Mouse (Mus musculus) heart, postnatal 25 days (tissue): ENCODE results near the gene Pphln1. TPM values are rescaled to one million over a fixed set of nuclear protein-coding genes. Genes with fewer than 3 reads are reported as not detected.

Experiments
- DNase-seq: peaks from one replicate; pipeline ENCODE4 v3.0.0; 2022; ENCODE audit warnings: low spot score
- intact Hi-C: fragments of 180-260 bp; cut with DNase I; formaldehyde crosslinking; loops from one replicate; pipeline ENCODE4 v1.15.1; 2025
- total RNA-seq, 2 experiments: library from RNA; stranded (reverse); gene quantifications; 2 replicates each; pipeline ENCODE4 v1.2.3; 2021

The Pphln1 gene
- total RNA-seq, 2 experiments from 2014 or later: 19.2 to 22.0 TPM

GRCm38 (mm10) chr15:93420596-93420995 lies 22.4 kb downstream of the Pphln1 start:
- DNase-seq: no peak
- intact Hi-C loops: no loop called here

- no peak for DNase-seq
- intact Hi-C loops: no loop called here
Observed at GRCm38 (mm10) chr15:93422537-93422936, 24.4 kb downstream of the Pphln1 start.

GRCm38 (mm10) chr15:93433811-93434210 lies 35.7 kb downstream of the Pphln1 start:
- DNase-seq: no peak
- intact Hi-C loops: loop anchor here (10.0 kb wide), 1 partner anchor 1169 kb away; no protein-coding TSS in a partner anchor

- intact Hi-C loops: loop anchor here (5.0 to 10.0 kb wide), 2 partner anchors 49 to 1171 kb away; no protein-coding TSS in a partner anchor
- DNase-seq: no peak
Observed at GRCm38 (mm10) chr15:93435998-93436397, 37.8 kb downstream of the Pphln1 start.

- no peak for DNase-seq
- intact Hi-C loops: loop anchor here (1.0 to 10.0 kb wide), 4 partner anchors 51 to 1174 kb away; no protein-coding TSS in a partner anchor
Observed at GRCm38 (mm10) chr15:93438663-93439062, 40.5 kb downstream of the Pphln1 start.

- intact Hi-C loops: loop anchor here (5.0 kb wide), 1 partner anchor 135 kb away; no protein-coding TSS in a partner anchor
- DNase-seq: no peak
Observed at GRCm38 (mm10) chr15:93442271-93442670, 44.1 kb downstream of the Pphln1 start.

- intact Hi-C loops: loop anchor here (5.0 kb wide), 1 partner anchor 134 kb away; no protein-coding TSS in a partner anchor
- no peak for DNase-seq
Observed at GRCm38 (mm10) chr15:93443676-93444075, 45.5 kb downstream of the Pphln1 start.

- intact Hi-C loops: no loop called here
- DNase-seq: no peak
Observed at GRCm38 (mm10) chr15:93448862-93449261, 50.7 kb downstream of the Pphln1 start.

- intact Hi-C loops: loop anchor here (10.0 kb wide), 1 partner anchor 762 kb away; no protein-coding TSS in a partner anchor
Observed at GRCm38 (mm10) chr15:93453296-93453695, 55.1 kb downstream of the Pphln1 start.

GRCm38 (mm10) chr15:93456005-93456404 lies 57.9 kb downstream of the Pphln1 start:
- intact Hi-C loops: loop anchor here (5.0 to 10.0 kb wide), 2 partner anchors 56 to 759 kb away; no protein-coding TSS in a partner anchor
- no peak for DNase-seq

More at GRCm38 (mm10) chr15:93453296-93453695, 55.1 kb downstream of the Pphln1 start:
- DNase-seq: no peak

- no peak for DNase-seq
- intact Hi-C loops: loop anchor here (5.0 to 10.0 kb wide), 2 partner anchors 53 to 755 kb away; no protein-coding TSS in a partner anchor
Observed at GRCm38 (mm10) chr15:93459422-93459821, 61.3 kb downstream of the Pphln1 start.

- no peak for DNase-seq
- intact Hi-C loops: no loop called here
Observed at GRCm38 (mm10) chr15:93461066-93461465, 62.9 kb downstream of the Pphln1 start.

- intact Hi-C loops: no loop called here
- no peak for DNase-seq
Observed at GRCm38 (mm10) chr15:93471651-93472050, 73.5 kb downstream of the Pphln1 start.

- no peak for DNase-seq
- intact Hi-C loops: no loop called here
Observed at GRCm38 (mm10) chr15:93472089-93472488, 73.9 kb downstream of the Pphln1 start.

GRCm38 (mm10) chr15:93474277-93474676 lies 76.1 kb downstream of the Pphln1 start:
- no peak for DNase-seq
- intact Hi-C loops: no loop called here

- DNase-seq: no peak
- intact Hi-C loops: no loop called here
Observed at GRCm38 (mm10) chr15:93475688-93476087, 77.5 kb downstream of the Pphln1 start.

GRCm38 (mm10) chr15:93477729-93478128 lies 79.6 kb downstream of the Pphln1 start:
- intact Hi-C loops: no loop called here
- no peak for DNase-seq

- DNase-seq: no peak
- intact Hi-C loops: no loop called here
Observed at GRCm38 (mm10) chr15:93478676-93479075, 80.5 kb downstream of the Pphln1 start.

GRCm38 (mm10) chr15:93479445-93479844 lies 81.3 kb downstream of the Pphln1 start:
- intact Hi-C loops: no loop called here
- no peak for DNase-seq

GRCm38 (mm10) chr15:93481112-93481511 lies 83.0 kb downstream of the Pphln1 start:
- DNase-seq: no peak
- intact Hi-C loops: no loop called here

- no peak for DNase-seq
- intact Hi-C loops: no loop called here
Observed at GRCm38 (mm10) chr15:93484261-93484710, 86.1 kb downstream of the Pphln1 start.

GRCm38 (mm10) chr15:93485252-93485651 lies 87.1 kb downstream of the Pphln1 start:
- DNase-seq: no peak
- intact Hi-C loops: no loop called here
